Mouse (Mus musculus): ENCODE results near the gene Lrg1.

GRCm38 (mm10) chr17:56171456-56171855 lies 49.7 kb upstream of the Lrg1 start:
- TF ChIP-seq POLR2A (IDR thresholded peaks at IDR 0.05; ENCODE audit: borderline replicate concordance, low read depth, low read length) (no peak), CTCF (IDR thresholded peaks at IDR 0.05; ENCODE audit: low read depth, low read length) (no peak)

All from bone marrow macrophage, adult 2 months (primary cell).